Mouse (Mus musculus) heart, embryonic 12.5 days (tissue): ENCODE results near the gene Ccn1. TPM values are rescaled to one million over a fixed set of nuclear protein-coding genes. Genes with fewer than 3 reads are reported as not detected.

Experiments used
- ATAC-seq: fragments of 200-750 bp; cut with Nextera tagmentation; 2 replicates; pipeline ENCODE4 v1.8.0; 2017; ENCODE audit warnings: moderate TSS enrichment, moderate library complexity; ENCODE audit not compliant: insufficient number of reproducible peaks, low FRiP score
- H3K27ac ChIP-seq: fragments of 300-500 bp; sonication (generic); 2 replicates; pipeline ENCODE4 v1.5.1; 2016; ENCODE audit warnings: mild to moderate bottlenecking, moderate library complexity; ENCODE audit not compliant: poor library complexity, severe bottlenecking
- H3K27me3 ChIP-seq: fragments of 300-500 bp; sonication (generic); replicated peaks from 2 replicates; pipeline ENCODE4 v1.6.1; 2016; ENCODE audit warnings: mild to moderate bottlenecking, moderate library complexity
- H3K36me3 ChIP-seq: fragments of 300-500 bp; sonication (generic); 2 replicates; pipeline ENCODE4 v1.6.1; 2016; ENCODE audit warnings: mild to moderate bottlenecking, moderate library complexity
- H3K4me1 ChIP-seq: fragments of 300-500 bp; sonication (generic); replicated peaks from 2 replicates; pipeline ENCODE4 v1.6.1; 2016; ENCODE audit warnings: mild to moderate bottlenecking
- H3K4me2 ChIP-seq: fragments of 300-500 bp; sonication (generic); 2 replicates; pipeline ENCODE4 v1.6.1; 2016; ENCODE audit warnings: mild to moderate bottlenecking, moderate library complexity
- H3K4me3 ChIP-seq: fragments of 300-500 bp; sonication (generic); 2 replicates; pipeline ENCODE4 v1.5.1; 2016; ENCODE audit warnings: mild to moderate bottlenecking
- H3K9ac ChIP-seq: fragments of 300-500 bp; sonication (generic); 2 replicates; pipeline ENCODE4 v1.6.1; 2016; ENCODE audit warnings: mild to moderate bottlenecking, moderate library complexity
- H3K9me3 ChIP-seq: fragments of 300-500 bp; sonication (generic); replicated peaks from 2 replicates; pipeline ENCODE4 v1.6.1; 2016; ENCODE audit warnings: mild to moderate bottlenecking, moderate library complexity
- WGBS: fragments of 180-500 bp; shearing (Covaris S2); methylation state at CpG from one replicate; pipeline ENCODE4 v1.1.7; 2016; 5-methylcytosine and 5-hydroxymethylcytosine counted together
- polyA plus RNA-seq: library from polyadenylated mRNA; unstranded; fragments of >200 nt; fragmentation: Nextera tagmentation; extraction: Ambion mirVana; gene quantifications from 2 replicates; pipeline ENCODE4 v1.2.1, GENCODE M21; 2016

Gene Ccn1
- polyA plus RNA-seq, 1 experiment from 2014 or later, result 93.5 TPM

GRCm38 (mm10) chr3:145640583-145640982 lies 9.2 kb downstream of the Ccn1 start:
- no peak overlapping the region for H3K4me3 ChIP-seq
- ATAC-seq, result no peak
- H3K9ac ChIP-seq, result no peak overlapping the region
- H3K4me1 ChIP-seq, result peaks cover 10% of the 10 kb centered on the region; the same call in 1 of the 2 replicates
- H3K4me2 ChIP-seq, result no peak overlapping the region
- no peaks in the 10 kb centered on the region for H3K36me3 ChIP-seq
- 66% methylated on average over 4 of the region's 4 CpGs for WGBS
- H3K9me3 ChIP-seq, result no peaks in the 10 kb centered on the region
- 0 out of 2 replicates have a peak, but pooled peaks cover 3% of the 10 kb centered on the region for H3K27me3 ChIP-seq
- no peak overlapping the region for H3K27ac ChIP-seq

- H3K4me1 ChIP-seq, result 0 out of 2 replicates have a peak, but pooled peaks cover 10% of the 10 kb centered on the region
- no peak overlapping the region for H3K4me3 ChIP-seq
- no peaks in the 10 kb centered on the region for H3K36me3 ChIP-seq
- no peak overlapping the region for H3K27ac ChIP-seq
- 79% methylated on average over 4 of the region's 4 CpGs for WGBS
- H3K9ac ChIP-seq, result no peak overlapping the region
- H3K4me2 ChIP-seq, result no peak overlapping the region
- H3K9me3 ChIP-seq, result no peaks in the 10 kb centered on the region
- H3K27me3 ChIP-seq, result 0 out of 2 replicates have a peak, but pooled peaks cover 3% of the 10 kb centered on the region
- no peak for ATAC-seq
Observed at GRCm38 (mm10) chr3:145640170-145640569, 9.6 kb downstream of the Ccn1 start.

- WGBS, result 80% methylated on average over 14 of the region's 14 CpGs
- Histone ChIP-seq H3K9ac (no peak overlapping the region), H3K9me3 (no peaks in the 10 kb centered on the region), H3K36me3 (no peaks in the 10 kb centered on the region), H3K27ac (no peak overlapping the region), H3K4me1 (peaks cover 14% of the 10 kb centered on the region), H3K4me2 (no peak overlapping the region), H3K27me3 (0 out of 2 replicates have a peak, but pooled peaks cover 3% of the 10 kb centered on the region), H3K4me3 (no peak overlapping the region)
- no peak for ATAC-seq
Observed at GRCm38 (mm10) chr3:145634002-145634710, 15.6 kb downstream of the Ccn1 start.

GRCm38 (mm10) chr3:145632888-145633287 lies 16.9 kb downstream of the Ccn1 start:
- Histone ChIP-seq H3K4me1 (peaks cover 22% of the 10 kb centered on the region), H3K27me3 (0 out of 2 replicates have a peak, but pooled peaks cover 3% of the 10 kb centered on the region), H3K4me2 (no peak overlapping the region), H3K36me3 (no peaks in the 10 kb centered on the region), H3K9me3 (no peaks in the 10 kb centered on the region), H3K4me3 (no peak overlapping the region), H3K9ac (no peak overlapping the region), H3K27ac (no peak overlapping the region)
- 17% methylated on average over 6 of the region's 6 CpGs for WGBS
- peak; percentile 18; the same call in 1 of the 2 replicates for ATAC-seq

- Histone ChIP-seq H3K9me3 (no peaks in the 10 kb centered on the region), H3K4me2 (no peak overlapping the region), H3K4me1 (peaks cover 28% of the 10 kb centered on the region), H3K9ac (no peak overlapping the region), H3K27me3 (no peaks in the 10 kb centered on the region), H3K27ac (no peak overlapping the region), H3K4me3 (no peak overlapping the region), H3K36me3 (no peaks in the 10 kb centered on the region)
- ATAC-seq, result no peak
- WGBS, result 67% methylated on average over 5 of the region's 5 CpGs
Observed at GRCm38 (mm10) chr3:145628643-145629042, 21.1 kb downstream of the Ccn1 start.

GRCm38 (mm10) chr3:145627830-145628229 lies 22.0 kb downstream of the Ccn1 start:
- Histone ChIP-seq H3K4me2 (no peak overlapping the region), H3K27me3 (no peaks in the 10 kb centered on the region), H3K36me3 (no peaks in the 10 kb centered on the region), H3K4me3 (no peak overlapping the region), H3K27ac (no peak overlapping the region), H3K9ac (no peak overlapping the region), H3K4me1 (peaks cover 27% of the 10 kb centered on the region), H3K9me3 (no peaks in the 10 kb centered on the region)
- WGBS, result 67% methylated on average over 3 of the region's 3 CpGs
- ATAC-seq, result no peak

GRCm38 (mm10) chr3:145626063-145626462 lies 23.7 kb downstream of the Ccn1 start:
- H3K4me2 ChIP-seq, result no peak overlapping the region
- no peak overlapping the region for H3K9ac ChIP-seq
- no peak for ATAC-seq
- H3K27ac ChIP-seq, result no peak overlapping the region
- peaks cover 28% of the 10 kb centered on the region for H3K4me1 ChIP-seq
- H3K9me3 ChIP-seq, result no peaks in the 10 kb centered on the region
- no peaks in the 10 kb centered on the region for H3K27me3 ChIP-seq
- H3K4me3 ChIP-seq, result no peak overlapping the region
- H3K36me3 ChIP-seq, result no peaks in the 10 kb centered on the region
- WGBS, result 93% methylated on average over 1 of the region's 1 CpGs

- H3K4me2 ChIP-seq, result no peak overlapping the region
- no peak for ATAC-seq
- no peaks in the 10 kb centered on the region for H3K27me3 ChIP-seq
- 63% methylated on average over 9 of the region's 9 CpGs for WGBS
- no peak overlapping the region for H3K4me3 ChIP-seq
- no peaks in the 10 kb centered on the region for H3K36me3 ChIP-seq
- H3K4me1 ChIP-seq, result peaks cover 28% of the 10 kb centered on the region
- H3K9me3 ChIP-seq, result no peaks in the 10 kb centered on the region
- H3K27ac ChIP-seq, result no peak overlapping the region
- no peak overlapping the region for H3K9ac ChIP-seq
Observed at GRCm38 (mm10) chr3:145625546-145625945, 24.2 kb downstream of the Ccn1 start.

- Histone ChIP-seq H3K4me3 (no peak overlapping the region), H3K4me1 (peaks cover 28% of the 10 kb centered on the region), H3K9me3 (no peaks in the 10 kb centered on the region), H3K27ac (no peak overlapping the region), H3K4me2 (no peak overlapping the region), H3K9ac (no peak overlapping the region), H3K27me3 (no peaks in the 10 kb centered on the region), H3K36me3 (no peaks in the 10 kb centered on the region)
- 83% methylated on average over 4 of the region's 4 CpGs for WGBS
- ATAC-seq, result no peak
Observed at GRCm38 (mm10) chr3:145624786-145625185, 25.0 kb downstream of the Ccn1 start.

- no peak for ATAC-seq
- no peak overlapping the region for H3K9ac ChIP-seq
Observed at GRCm38 (mm10) chr3:145623047-145623446, 26.7 kb downstream of the Ccn1 start.

GRCm38 (mm10) chr3:145621209-145621608 lies 28.6 kb downstream of the Ccn1 start:
- Histone ChIP-seq H3K4me1 (peaks cover 25% of the 10 kb centered on the region), H3K9ac (no peak overlapping the region), H3K27ac (no peak overlapping the region), H3K27me3 (no peaks in the 10 kb centered on the region), H3K4me3 (no peak overlapping the region), H3K4me2 (no peak overlapping the region), H3K9me3 (no peaks in the 10 kb centered on the region), H3K36me3 (no peaks in the 10 kb centered on the region)
- WGBS, result 77% methylated on average over 4 of the region's 4 CpGs
- no peak for ATAC-seq

More at GRCm38 (mm10) chr3:145623047-145623446, 26.7 kb downstream of the Ccn1 start:
- no peaks in the 10 kb centered on the region for H3K27me3 ChIP-seq
- 86% methylated on average over 12 of the region's 12 CpGs for WGBS
- H3K4me1 ChIP-seq, result peaks cover 25% of the 10 kb centered on the region
- H3K4me2 ChIP-seq, result no peak overlapping the region
- H3K36me3 ChIP-seq, result no peaks in the 10 kb centered on the region
- no peaks in the 10 kb centered on the region for H3K9me3 ChIP-seq
- no peak overlapping the region for H3K27ac ChIP-seq
- H3K4me3 ChIP-seq, result no peak overlapping the region
